Mouse (Mus musculus) heart, embryonic 11.5 days (tissue): ENCODE measurements around the gene Lrrc29. TPM values are rescaled to one million over a fixed set of nuclear protein-coding genes. Genes with fewer than 3 reads are reported as not detected.
A peak's percentile ranks its signal among the peaks of the same experiment; 100 is the strongest.

Experiments used
- ATAC-seq: fragments of 200-750 bp; cut with Nextera tagmentation; replicated peaks from 2 replicates; pipeline ENCODE4 v1.8.0; 2017; ENCODE audit warnings: moderate library complexity; ENCODE audit not compliant: insufficient number of reproducible peaks, low FRiP score, low TSS enrichment
- H3K27ac ChIP-seq: fragments of 300-500 bp; sonication (generic); 2 replicates; pipeline ENCODE4 v1.5.1; 2014; ENCODE audit warnings: mild to moderate bottlenecking, low read depth, low read length
- H3K27me3 ChIP-seq: fragments of 300-500 bp; sonication (generic); 2 replicates; pipeline ENCODE4 v1.6.1; 2014; ENCODE audit warnings: mild to moderate bottlenecking, low read length, mixed read lengths; ENCODE audit not compliant: control insufficient read depth, insufficient read depth
- H3K36me3 ChIP-seq: fragments of 300-500 bp; sonication (generic); 2 replicates; pipeline ENCODE4 v1.6.1; 2014; ENCODE audit warnings: mild to moderate bottlenecking, low read length, moderate library complexity, mixed read lengths; ENCODE audit not compliant: control insufficient read depth, insufficient read depth
- H3K4me1 ChIP-seq: fragments of 300-500 bp; sonication (generic); 2 replicates; pipeline ENCODE4 v1.6.1; 2014; ENCODE audit warnings: low read length; ENCODE audit not compliant: control insufficient read depth, insufficient read depth
- H3K4me2 ChIP-seq: fragments of 300-500 bp; sonication (generic); 2 replicates; pipeline ENCODE4 v1.6.1; 2014; ENCODE audit warnings: mild to moderate bottlenecking, moderate library complexity
- H3K4me3 ChIP-seq: fragments of 300-500 bp; sonication (generic); 2 replicates; pipeline ENCODE4 v1.5.1; 2014; ENCODE audit warnings: low read depth, low read length
- H3K9ac ChIP-seq: fragments of 300-500 bp; sonication (generic); 2 replicates; pipeline ENCODE4 v1.6.1; 2014; ENCODE audit warnings: mild to moderate bottlenecking, low read depth, low read length, moderate library complexity
- H3K9me3 ChIP-seq: fragments of 300-500 bp; sonication (generic); replicated peaks from 2 replicates; pipeline ENCODE4 v1.6.1; 2016; ENCODE audit warnings: low read length; ENCODE audit not compliant: control insufficient read depth
- WGBS: fragments of 180-500 bp; shearing (Covaris S2); extraction: QIAGEN DNeasy Blood & Tissue Kit; methylation state at CpG from one replicate; pipeline ENCODE4 v1.1.7; 2014; ENCODE audit not compliant: insufficient replicate concordance; 5-methylcytosine and 5-hydroxymethylcytosine counted together
- polyA plus RNA-seq: library from polyadenylated mRNA; unstranded; fragments of >200 nt; fragmentation: Nextera tagmentation; extraction: Ambion mirVana; gene quantifications from 2 replicates; pipeline ENCODE4 v1.2.1, GENCODE M21; 2014

Gene Lrrc29
- polyA plus RNA-seq, 1 experiment from 2014 or later, result 1.3 TPM

- Histone ChIP-seq H3K4me3 (no peak overlapping the region), H3K9ac (no peak overlapping the region), H3K27me3 (no peaks in the 10 kb centered on the region), H3K4me1 (peaks cover 35% of the 10 kb centered on the region), H3K4me2 (no peak overlapping the region; the same call in 1 of the 2 replicates), H3K9me3 (no peaks in the 10 kb centered on the region), H3K36me3 (peaks cover 23% of the 10 kb centered on the region), H3K27ac (peak overlapping the region; percentile 63)
- ATAC-seq, result no peak
- 25% methylated on average over 4 of the region's 4 CpGs for WGBS
Measured at GRCm38 (mm10) chr8:105338992-105339391, 12.9 kb upstream of the Lrrc29 start.

GRCm38 (mm10) chr8:105336373-105337130, 10.5 kb upstream of the Lrrc29 start:
- H3K4me3 ChIP-seq, result no peak overlapping the region
- ATAC-seq, result no peak
- H3K27me3 ChIP-seq, result no peaks in the 10 kb centered on the region
- peaks cover 29% of the 10 kb centered on the region for H3K36me3 ChIP-seq
- H3K9ac ChIP-seq, result no peak overlapping the region
- H3K4me2 ChIP-seq, result no peak overlapping the region
- 57% methylated on average over 30 of the region's 32 CpGs for WGBS
- no peaks in the 10 kb centered on the region for H3K9me3 ChIP-seq
- H3K27ac ChIP-seq, result no peak overlapping the region
- H3K4me1 ChIP-seq, result peaks cover 31% of the 10 kb centered on the region

DNA sequence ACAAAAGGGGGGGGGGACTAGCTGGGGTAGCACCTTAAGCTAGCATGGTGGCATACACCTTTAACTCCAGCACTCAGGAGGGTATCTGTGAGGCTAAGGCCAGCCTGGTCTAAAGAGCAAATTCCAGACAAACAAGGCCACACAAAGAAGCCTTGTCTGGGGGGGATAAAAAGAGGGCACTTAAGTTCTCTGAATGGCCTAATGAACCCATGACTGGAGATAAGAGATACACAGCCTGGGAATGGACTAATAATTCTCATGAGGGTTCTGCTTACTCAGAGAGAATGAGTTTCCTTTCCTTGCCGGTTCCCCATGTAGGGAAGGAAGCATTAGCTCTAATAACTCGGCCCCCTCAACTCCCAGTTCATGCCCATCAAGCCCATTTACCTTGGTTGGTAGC, 6.4 kb upstream of the Lrrc29 start:
- Histone ChIP-seq H3K36me3 (peaks cover 54% of the 10 kb centered on the region), H3K9ac (no peak overlapping the region), H3K27ac (no peak overlapping the region), H3K4me1 (peaks cover 2% of the 10 kb centered on the region), H3K4me2 (no peak overlapping the region), H3K9me3 (no peaks in the 10 kb centered on the region), H3K27me3 (no peaks in the 10 kb centered on the region), H3K4me3 (no peak overlapping the region)
- 44% methylated on average over 2 of the region's 2 CpGs for WGBS
- no peak for ATAC-seq

- 92% methylated on average over 9 of the region's 9 CpGs for WGBS
- no peaks in the 10 kb centered on the region for H3K9me3 ChIP-seq
- peaks cover 50% of the 10 kb centered on the region for H3K36me3 ChIP-seq
- no peak for ATAC-seq
- no peak overlapping the region for H3K4me2 ChIP-seq
- H3K27ac ChIP-seq, result no peak overlapping the region
- H3K9ac ChIP-seq, result no peak overlapping the region
- peaks cover 7% of the 10 kb centered on the region for H3K4me1 ChIP-seq
- no peak overlapping the region for H3K4me3 ChIP-seq
- no peaks in the 10 kb centered on the region for H3K27me3 ChIP-seq
Measured at GRCm38 (mm10) chr8:105331931-105332330, 5.9 kb upstream of the Lrrc29 start.

- Histone ChIP-seq H3K4me3 (no peak overlapping the region), H3K9me3 (no peaks in the 10 kb centered on the region), H3K4me1 (peaks cover 9% of the 10 kb centered on the region), H3K27me3 (no peaks in the 10 kb centered on the region), H3K27ac (no peak overlapping the region), H3K9ac (no peak overlapping the region), H3K36me3 (peaks cover 46% of the 10 kb centered on the region), H3K4me2 (no peak overlapping the region)
- no peak for ATAC-seq
- WGBS, result 92% methylated on average over 22 of the region's 22 CpGs
Measured at GRCm38 (mm10) chr8:105331469-105331868, 5.4 kb upstream of the Lrrc29 start.

DNA sequence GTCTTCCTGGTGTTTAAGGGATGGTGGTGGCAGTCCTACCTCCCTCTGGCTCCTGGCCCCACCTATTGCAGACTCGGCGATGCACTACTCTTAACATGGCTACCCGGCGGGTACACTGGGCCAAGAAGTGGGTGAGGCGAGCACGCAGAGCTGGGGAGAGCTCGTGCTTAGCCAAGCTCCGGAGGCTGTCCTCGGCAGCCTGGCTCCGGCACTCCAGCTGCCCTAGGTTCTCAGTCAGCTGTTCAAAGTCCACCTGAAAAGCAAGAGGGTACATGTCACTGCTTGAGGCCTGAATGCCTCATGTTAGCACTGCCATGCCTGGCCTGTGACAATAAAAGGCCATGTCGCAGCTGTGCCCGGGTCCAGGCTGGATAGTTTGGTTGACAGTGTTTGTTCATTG, 4.2 kb upstream of the Lrrc29 start:
- 95% methylated on average over 12 of the region's 12 CpGs for WGBS
- no peaks in the 10 kb centered on the region for H3K27me3 ChIP-seq
- no peak overlapping the region for H3K4me3 ChIP-seq
- H3K9ac ChIP-seq, result no peak overlapping the region
- no peak for ATAC-seq
- no peaks in the 10 kb centered on the region for H3K9me3 ChIP-seq
- peaks cover 10% of the 10 kb centered on the region for H3K4me1 ChIP-seq
- H3K36me3 ChIP-seq, result peaks cover 38% of the 10 kb centered on the region
- no peak overlapping the region for H3K4me2 ChIP-seq
- no peak overlapping the region for H3K27ac ChIP-seq

DNA sequence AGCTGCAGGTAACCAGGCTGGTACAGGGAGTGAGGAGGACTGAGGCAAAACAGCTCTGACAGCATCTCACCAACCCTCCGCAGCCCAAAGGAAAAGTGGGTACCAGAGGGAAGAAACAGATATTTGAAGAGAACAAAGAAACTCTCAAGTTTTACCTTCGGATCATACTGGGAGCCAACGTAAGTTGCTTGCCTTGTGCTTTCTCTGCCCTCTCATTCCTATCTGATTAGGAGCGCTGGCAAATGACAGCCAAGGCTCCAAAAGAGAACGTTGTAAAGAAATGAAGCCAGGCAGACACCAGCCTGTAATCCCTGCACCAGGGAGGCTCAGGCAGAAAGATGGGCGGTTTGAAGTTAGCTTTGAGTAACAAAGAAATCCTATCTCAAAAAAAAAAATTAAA, 890 bp upstream of the Lrrc29 start:
- no peak for ATAC-seq
- H3K9ac ChIP-seq, result peak overlapping the region; percentile 89
- H3K4me2 ChIP-seq, result peak overlapping the region; percentile 73
- peak overlapping the region; percentile 81; the same call in 1 of the 2 replicates for H3K27ac ChIP-seq
- WGBS, result 32% methylated on average over 6 of the region's 6 CpGs
- H3K36me3 ChIP-seq, result peaks cover 36% of the 10 kb centered on the region
- H3K4me3 ChIP-seq, result peak overlapping the region; percentile 79
- no peaks in the 10 kb centered on the region for H3K27me3 ChIP-seq
- peaks cover 16% of the 10 kb centered on the region for H3K4me1 ChIP-seq
- no peaks in the 10 kb centered on the region for H3K9me3 ChIP-seq

GRCm38 (mm10) chr8:105325641-105326093, 411 bp downstream of the Lrrc29 start:
- peak overlapping the region; percentile 81 for H3K27ac ChIP-seq
- peak overlapping the region; percentile 89 for H3K9ac ChIP-seq
- no peaks in the 10 kb centered on the region for H3K9me3 ChIP-seq
- H3K27me3 ChIP-seq, result no peaks in the 10 kb centered on the region
- peaks cover 23% of the 10 kb centered on the region for H3K36me3 ChIP-seq
- 0% methylated on average over 12 of the region's 12 CpGs for WGBS
- peaks cover 16% of the 10 kb centered on the region for H3K4me1 ChIP-seq
- H3K4me2 ChIP-seq, result peak overlapping the region; percentile 73
- H3K4me3 ChIP-seq, result peak overlapping the region; percentile 79
- ATAC-seq, result no peak

DNA sequence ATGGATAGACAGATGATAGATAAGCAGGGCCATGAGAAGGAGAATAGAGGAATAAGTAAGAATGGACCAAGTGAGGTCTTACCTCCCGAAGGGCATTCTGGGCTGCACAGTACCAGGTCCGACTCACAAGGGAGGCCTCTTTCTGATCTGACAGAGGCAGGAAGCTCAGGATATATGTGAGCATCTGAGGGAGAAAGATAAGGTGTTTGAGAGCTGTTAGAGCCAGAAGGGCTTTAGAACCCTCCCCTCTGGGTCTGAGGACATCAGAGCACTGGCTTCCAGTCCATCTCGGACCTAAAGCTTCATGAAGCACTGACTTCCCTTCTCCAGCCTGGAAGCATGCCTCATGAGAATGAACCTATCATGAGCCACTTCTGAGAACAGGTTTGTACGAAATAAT, 2.9 kb downstream of the Lrrc29 start:
- Histone ChIP-seq H3K27ac (no peak overlapping the region), H3K4me3 (no peak overlapping the region), H3K9ac (no peak overlapping the region), H3K4me2 (no peak overlapping the region), H3K9me3 (no peaks in the 10 kb centered on the region), H3K4me1 (peaks cover 16% of the 10 kb centered on the region), H3K36me3 (peaks cover 4% of the 10 kb centered on the region; the same call in 1 of the 2 replicates), H3K27me3 (no peaks in the 10 kb centered on the region)
- ATAC-seq, result no peak
- 71% methylated on average over 4 of the region's 4 CpGs for WGBS
